Mouse (Mus musculus) neural tube, embryonic 15.5 days (tissue): Measurements from ENCODE around the gene Chrna9. TPM values are rescaled to one million over a fixed set of nuclear protein-coding genes. Genes with fewer than 3 reads are reported as not detected.
A peak's percentile ranks its signal among the peaks of the same experiment; 100 is the strongest.

Source experiments
- ATAC-seq: fragments of 200-750 bp; cut with Nextera tagmentation; 2 replicates; pipeline ENCODE4 v1.8.0; 2017; ENCODE audit warnings: mild to moderate bottlenecking, moderate TSS enrichment, moderate library complexity; ENCODE audit not compliant: low FRiP score
- H3K27ac ChIP-seq: fragments of 300-500 bp; sonication (generic); replicated peaks from 2 replicates; pipeline ENCODE4 v1.5.1; 2015; ENCODE audit warnings: mild to moderate bottlenecking, inconsistent platforms
- H3K27me3 ChIP-seq: fragments of 300-500 bp; sonication (generic); replicated peaks from 2 replicates; pipeline ENCODE4 v1.6.1; 2015; ENCODE audit warnings: inconsistent platforms
- H3K36me3 ChIP-seq: fragments of 300-500 bp; sonication (generic); 2 replicates; pipeline ENCODE4 v1.6.1; 2015; ENCODE audit warnings: inconsistent platforms
- H3K4me1 ChIP-seq: fragments of 300-500 bp; sonication (generic); 2 replicates; pipeline ENCODE4 v1.6.1; 2015; ENCODE audit warnings: inconsistent platforms
- H3K4me2 ChIP-seq: fragments of 300-500 bp; sonication (generic); 2 replicates; pipeline ENCODE4 v1.6.1; 2015; ENCODE audit warnings: inconsistent platforms, mild to moderate bottlenecking, moderate library complexity
- H3K4me3 ChIP-seq: fragments of 300-500 bp; sonication (generic); replicated peaks from 2 replicates; pipeline ENCODE4 v1.5.1; 2015; ENCODE audit warnings: mild to moderate bottlenecking, inconsistent platforms
- H3K9ac ChIP-seq: fragments of 300-500 bp; sonication (generic); replicated peaks from 2 replicates; pipeline ENCODE4 v1.6.1; 2015; ENCODE audit warnings: mild to moderate bottlenecking, inconsistent platforms
- H3K9me3 ChIP-seq: fragments of 300-500 bp; sonication (generic); replicated peaks from 2 replicates; pipeline ENCODE4 v1.6.1; 2016; ENCODE audit warnings: inconsistent platforms
- WGBS: fragments of 180-500 bp; shearing (Covaris S2); methylation state at CpG from one replicate; pipeline ENCODE4 v1.1.7; 2015; ENCODE audit warnings: mixed read lengths; 5-methylcytosine and 5-hydroxymethylcytosine counted together
- polyA plus RNA-seq: library from polyadenylated mRNA; unstranded; fragments of >200 nt; fragmentation: Nextera tagmentation; extraction: Ambion mirVana; gene quantifications from 2 replicates; pipeline ENCODE4 v1.2.1, GENCODE M21; 2015

Chrna9 gene
- polyA plus RNA-seq, 1 experiment from 2014 or later: not detected

DNA sequence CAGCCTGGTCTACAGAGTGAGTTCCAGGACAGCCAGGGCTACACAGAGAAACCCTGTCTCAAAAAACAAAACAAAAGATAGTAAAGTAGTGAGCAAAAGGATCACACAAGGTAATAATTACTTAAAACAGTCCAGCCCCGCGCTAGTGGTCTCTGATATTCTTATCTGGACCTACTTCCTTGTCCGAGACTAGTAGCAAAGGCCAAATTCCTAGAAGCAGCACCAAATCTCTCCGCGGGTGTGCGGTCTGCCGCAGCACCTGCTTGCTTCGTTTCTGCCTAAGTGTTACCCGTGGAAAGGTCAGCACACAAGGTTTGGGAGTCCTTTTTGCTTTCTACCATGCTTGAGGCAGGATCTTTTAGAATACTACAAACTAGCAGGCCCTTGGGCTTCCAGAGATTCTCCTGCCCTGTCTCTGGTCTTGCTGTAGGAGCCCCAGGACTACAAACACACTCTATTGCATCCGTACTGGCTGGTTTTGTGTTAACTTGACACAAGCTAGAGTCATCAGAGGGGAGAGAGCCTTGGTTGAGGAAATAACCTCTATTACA lies 32.8 kb upstream of the Chrna9 start:
- H3K27me3 ChIP-seq: no peaks in the 10 kb centered on the region
- peaks cover 6% of the 10 kb centered on the region; the same call in 1 of the 2 replicates for H3K4me1 ChIP-seq
- H3K4me2 ChIP-seq: no peak overlapping the region
- 0 out of 2 replicates have a peak, but pooled peaks cover 10% of the 10 kb centered on the region for H3K9me3 ChIP-seq
- H3K9ac ChIP-seq: no peak overlapping the region
- H3K36me3 ChIP-seq: 0 out of 2 replicates have a peak, but pooled peaks cover 2% of the 10 kb centered on the region
- H3K27ac ChIP-seq: no peak overlapping the region
- no peak overlapping the region for H3K4me3 ChIP-seq
- ATAC-seq: no peak
- WGBS: 93% methylated on average over 10 of the region's 10 CpGs

DNA sequence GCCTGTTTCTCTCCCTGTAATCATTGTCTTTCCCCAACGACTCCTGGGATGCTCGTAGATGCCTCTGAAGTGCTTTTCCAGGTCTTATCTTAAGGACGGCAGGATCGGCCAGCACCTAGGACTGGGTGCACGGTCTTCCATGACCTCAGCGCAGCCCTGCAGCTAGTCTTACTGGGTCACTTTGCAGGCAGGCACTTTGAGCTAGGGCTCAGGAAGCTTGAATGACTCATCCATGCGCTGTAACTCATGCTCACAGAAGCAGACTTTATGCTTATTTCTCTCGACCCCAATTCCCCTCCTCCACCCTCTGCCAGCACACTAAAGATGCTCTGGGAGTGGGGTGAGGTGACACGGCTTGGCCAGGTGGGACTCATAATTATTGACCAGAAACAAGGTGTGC lies 31.9 kb upstream of the Chrna9 start:
- ATAC-seq: no peak
- WGBS: 90% methylated on average over 9 of the region's 9 CpGs
- Histone ChIP-seq H3K27ac (no peak overlapping the region), H3K27me3 (no peaks in the 10 kb centered on the region), H3K9ac (no peak overlapping the region), H3K4me3 (no peak overlapping the region), H3K4me1 (peaks cover 6% of the 10 kb centered on the region; the same call in 1 of the 2 replicates), H3K9me3 (0 out of 2 replicates have a peak, but pooled peaks cover 10% of the 10 kb centered on the region), H3K36me3 (0 out of 2 replicates have a peak, but pooled peaks cover 2% of the 10 kb centered on the region), H3K4me2 (no peak overlapping the region)

DNA sequence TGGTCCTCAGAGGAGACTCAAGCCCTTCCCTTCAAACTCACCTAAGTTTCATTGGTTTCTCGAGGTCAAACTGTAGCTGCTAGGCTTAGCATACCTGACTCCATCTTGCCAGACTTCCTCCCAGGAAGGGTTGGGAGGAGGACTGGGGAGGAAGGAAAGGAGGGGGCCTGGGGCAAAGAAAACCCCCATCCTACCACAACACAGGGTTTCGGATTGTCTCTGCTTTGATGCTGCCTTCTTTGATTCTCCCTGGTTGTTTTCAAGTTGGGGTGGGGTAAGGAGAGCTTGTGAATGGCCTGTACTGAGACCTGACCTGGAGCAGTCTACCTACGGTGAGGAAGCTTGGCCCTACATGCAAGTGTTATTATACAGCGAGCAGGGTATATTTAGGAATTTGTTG lies 30.2 kb upstream of the Chrna9 start:
- H3K4me1 ChIP-seq: peaks cover 6% of the 10 kb centered on the region; the same call in 1 of the 2 replicates
- H3K27me3 ChIP-seq: no peaks in the 10 kb centered on the region
- no peak overlapping the region for H3K9ac ChIP-seq
- H3K4me3 ChIP-seq: no peak overlapping the region
- 0 out of 2 replicates have a peak, but pooled peaks cover 10% of the 10 kb centered on the region for H3K9me3 ChIP-seq
- 0 out of 2 replicates have a peak, but pooled peaks cover 2% of the 10 kb centered on the region for H3K36me3 ChIP-seq
- no peak for ATAC-seq
- H3K4me2 ChIP-seq: no peak overlapping the region
- H3K27ac ChIP-seq: no peak overlapping the region
- WGBS: 92% methylated on average over 4 of the region's 4 CpGs

DNA sequence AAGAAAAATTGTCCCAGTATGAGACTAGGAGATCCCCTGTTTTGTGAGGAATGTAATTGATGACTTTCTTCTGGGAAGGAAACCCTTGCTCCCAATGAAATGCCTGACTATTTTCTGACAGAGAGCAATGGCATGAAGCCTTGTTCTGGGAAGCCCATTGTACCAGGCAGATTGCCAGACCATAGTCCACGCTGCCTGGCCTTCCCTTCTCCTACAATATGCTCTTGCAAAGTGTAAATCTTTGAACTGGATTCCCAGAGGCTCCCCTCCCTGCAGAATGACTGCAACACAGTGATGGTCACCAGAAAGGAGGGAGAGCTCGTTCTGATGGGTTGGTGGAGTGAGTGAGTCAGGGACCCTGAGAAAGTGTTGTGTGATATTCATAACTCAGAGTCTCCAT lies 26.0 kb upstream of the Chrna9 start:
- no peak for ATAC-seq
- Histone ChIP-seq H3K36me3 (no peaks in the 10 kb centered on the region), H3K9me3 (no peaks in the 10 kb centered on the region), H3K9ac (no peak overlapping the region), H3K27me3 (no peaks in the 10 kb centered on the region), H3K4me1 (no peaks in the 10 kb centered on the region), H3K27ac (no peak overlapping the region), H3K4me3 (no peak overlapping the region), H3K4me2 (no peak overlapping the region)
- WGBS: 71% methylated on average over 2 of the region's 2 CpGs

DNA sequence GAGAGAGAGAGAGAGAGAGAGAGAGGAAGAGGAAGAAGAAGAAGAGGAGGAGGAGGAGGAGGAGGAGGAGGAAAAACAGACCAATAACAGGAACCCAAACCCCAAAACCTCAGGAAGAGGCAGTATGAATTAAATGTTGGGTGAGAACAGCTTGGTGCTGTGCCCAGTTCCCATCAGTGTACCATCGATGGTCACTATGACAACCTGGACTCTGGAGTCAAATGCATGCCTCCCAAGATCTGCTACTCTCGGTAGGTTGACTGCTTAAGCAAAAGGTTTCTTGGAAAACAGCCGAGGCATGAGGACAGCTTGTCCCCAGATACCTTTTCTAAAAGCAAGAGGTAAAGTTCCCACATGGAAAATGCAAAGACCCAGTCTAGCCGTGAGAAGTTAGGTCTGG lies 25.4 kb upstream of the Chrna9 start:
- no peaks in the 10 kb centered on the region for H3K27me3 ChIP-seq
- no peak overlapping the region for H3K27ac ChIP-seq
- no peak for ATAC-seq
- no peaks in the 10 kb centered on the region for H3K9me3 ChIP-seq
- no peak overlapping the region for H3K4me2 ChIP-seq
- H3K9ac ChIP-seq: no peak overlapping the region
- H3K4me1 ChIP-seq: no peaks in the 10 kb centered on the region
- H3K4me3 ChIP-seq: no peak overlapping the region
- H3K36me3 ChIP-seq: no peaks in the 10 kb centered on the region
- WGBS: 69% methylated on average over 4 of the region's 4 CpGs

DNA sequence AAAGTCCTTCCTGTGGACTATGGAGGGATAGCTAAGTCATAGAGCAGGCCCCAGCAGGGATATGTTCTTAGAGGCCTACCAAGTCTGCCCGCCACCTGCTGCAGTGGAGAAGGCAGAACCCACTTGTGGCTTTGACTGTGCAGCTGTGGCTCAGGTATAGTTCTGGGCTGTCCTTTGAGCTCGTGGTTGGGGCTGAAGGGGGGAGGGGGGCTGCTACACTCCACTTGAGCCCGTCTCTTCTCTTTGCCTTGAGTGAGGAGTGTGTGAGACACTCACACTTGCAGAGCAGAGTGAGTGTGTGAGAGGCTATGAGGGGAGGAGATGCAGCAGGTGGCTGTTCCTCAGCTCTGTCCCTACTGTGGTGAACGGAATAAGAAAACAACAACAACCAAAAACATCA lies 24.3 kb upstream of the Chrna9 start:
- 85% methylated on average over 4 of the region's 4 CpGs for WGBS
- Histone ChIP-seq H3K9ac (no peak overlapping the region), H3K4me3 (no peak overlapping the region), H3K9me3 (no peaks in the 10 kb centered on the region), H3K4me1 (no peaks in the 10 kb centered on the region), H3K27me3 (no peaks in the 10 kb centered on the region), H3K36me3 (no peaks in the 10 kb centered on the region), H3K4me2 (no peak overlapping the region), H3K27ac (no peak overlapping the region)
- no peak for ATAC-seq

DNA sequence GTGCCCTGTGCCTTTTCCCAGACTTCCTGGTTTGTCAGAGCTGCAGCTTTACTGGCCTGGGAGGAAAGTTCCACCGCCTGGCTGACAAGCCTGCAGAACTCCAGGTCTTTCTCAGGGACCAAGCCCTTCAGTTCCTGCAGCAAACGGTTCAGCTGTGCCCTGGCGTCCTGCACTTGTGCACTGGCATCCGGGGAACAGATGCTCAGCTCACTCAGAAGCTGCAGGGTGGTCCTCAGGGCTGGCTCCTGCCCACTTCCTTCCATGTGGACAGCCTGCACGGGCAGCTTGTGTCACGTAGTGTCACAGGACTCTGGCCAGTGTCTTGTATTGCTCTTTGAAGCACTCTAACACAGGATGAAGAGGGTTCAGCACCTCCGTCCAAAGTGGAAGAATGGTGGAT lies 23.0 kb upstream of the Chrna9 start:
- ATAC-seq: no peak
- no peak overlapping the region for H3K4me2 ChIP-seq
- H3K36me3 ChIP-seq: no peaks in the 10 kb centered on the region
- no peak overlapping the region for H3K9ac ChIP-seq
- H3K4me1 ChIP-seq: no peaks in the 10 kb centered on the region
- H3K9me3 ChIP-seq: no peaks in the 10 kb centered on the region
- H3K27ac ChIP-seq: no peak overlapping the region
- H3K27me3 ChIP-seq: no peaks in the 10 kb centered on the region
- H3K4me3 ChIP-seq: no peak overlapping the region
- WGBS: 82% methylated on average over 7 of the region's 7 CpGs

DNA sequence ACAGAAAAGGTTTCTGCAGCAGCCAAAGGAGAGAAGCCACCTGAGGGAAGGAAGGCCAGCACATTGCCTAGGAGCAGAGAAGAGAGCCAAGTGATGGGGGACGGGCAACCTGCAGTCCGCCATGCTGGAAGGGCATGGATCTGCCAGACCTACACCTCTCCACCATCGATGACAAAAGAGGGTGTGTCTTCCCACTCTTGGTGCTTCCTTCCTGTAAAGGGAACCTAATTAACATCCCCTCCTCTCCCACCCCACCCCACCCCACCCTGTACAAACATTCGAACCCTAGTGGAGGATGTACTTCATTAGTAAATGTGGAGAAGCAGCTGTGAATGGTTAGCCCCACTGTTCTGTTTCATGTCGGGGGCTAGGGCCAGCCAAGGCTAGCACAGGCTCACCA lies 22.5 kb upstream of the Chrna9 start:
- ATAC-seq: no peak
- Histone ChIP-seq H3K27me3 (no peaks in the 10 kb centered on the region), H3K27ac (no peak overlapping the region), H3K36me3 (no peaks in the 10 kb centered on the region), H3K4me3 (no peak overlapping the region), H3K9me3 (no peaks in the 10 kb centered on the region), H3K4me2 (no peak overlapping the region), H3K4me1 (no peaks in the 10 kb centered on the region), H3K9ac (no peak overlapping the region)
- WGBS: 89% methylated on average over 5 of the region's 5 CpGs

DNA sequence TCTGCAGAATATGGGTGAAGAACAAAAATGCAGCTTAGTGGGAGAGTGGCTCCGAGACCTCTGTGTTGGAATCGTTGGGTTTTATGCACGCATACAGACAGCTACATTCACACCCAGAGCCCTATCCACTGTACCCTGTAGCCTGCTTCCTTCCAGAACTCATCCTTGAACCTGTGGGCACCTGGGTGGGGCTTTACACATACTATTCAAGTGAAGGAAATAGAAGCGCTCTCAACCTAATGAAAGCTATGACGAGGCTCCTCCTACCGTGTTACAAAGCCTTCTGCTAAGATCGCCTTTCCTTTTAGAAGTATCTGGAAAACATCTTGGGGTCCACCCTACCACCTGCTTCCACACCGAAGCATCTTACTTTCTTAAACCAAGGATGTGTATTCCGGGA lies 21.6 kb upstream of the Chrna9 start:
- WGBS: 94% methylated on average over 9 of the region's 9 CpGs
- H3K4me2 ChIP-seq: no peak overlapping the region
- no peaks in the 10 kb centered on the region for H3K36me3 ChIP-seq
- no peak overlapping the region for H3K9ac ChIP-seq
- ATAC-seq: no peak
- H3K4me1 ChIP-seq: peaks cover under 1% of the 10 kb centered on the region; the same call in 1 of the 2 replicates
- no peak overlapping the region for H3K4me3 ChIP-seq
- no peak overlapping the region for H3K27ac ChIP-seq
- no peaks in the 10 kb centered on the region for H3K27me3 ChIP-seq
- H3K9me3 ChIP-seq: no peaks in the 10 kb centered on the region

DNA sequence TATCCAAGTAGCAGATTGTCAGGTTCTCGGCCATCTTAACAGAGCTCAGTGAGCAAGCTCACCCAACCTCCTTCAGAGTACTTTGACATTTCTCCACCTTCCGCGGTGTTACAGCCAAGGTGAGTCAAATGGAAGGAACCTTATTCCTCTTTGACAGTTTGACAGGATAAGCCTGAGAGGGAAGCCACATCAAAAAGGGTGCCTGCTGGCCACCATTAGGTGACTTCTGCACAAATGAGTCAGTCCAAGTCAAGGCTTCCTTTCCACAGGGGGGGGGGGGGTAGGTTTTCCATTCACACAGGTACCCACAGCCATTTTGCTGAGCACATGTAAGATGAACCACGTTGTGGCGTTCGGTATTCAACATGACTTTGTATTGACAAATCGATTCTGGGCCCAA lies 20.4 kb upstream of the Chrna9 start:
- no peak overlapping the region for H3K4me2 ChIP-seq
- no peak for ATAC-seq
- peaks cover 11% of the 10 kb centered on the region for H3K4me1 ChIP-seq
- H3K27ac ChIP-seq: no peak overlapping the region
- no peaks in the 10 kb centered on the region for H3K9me3 ChIP-seq
- no peaks in the 10 kb centered on the region for H3K36me3 ChIP-seq
- WGBS: 93% methylated on average over 7 of the region's 7 CpGs
- no peaks in the 10 kb centered on the region for H3K27me3 ChIP-seq
- no peak overlapping the region for H3K9ac ChIP-seq
- H3K4me3 ChIP-seq: no peak overlapping the region

DNA sequence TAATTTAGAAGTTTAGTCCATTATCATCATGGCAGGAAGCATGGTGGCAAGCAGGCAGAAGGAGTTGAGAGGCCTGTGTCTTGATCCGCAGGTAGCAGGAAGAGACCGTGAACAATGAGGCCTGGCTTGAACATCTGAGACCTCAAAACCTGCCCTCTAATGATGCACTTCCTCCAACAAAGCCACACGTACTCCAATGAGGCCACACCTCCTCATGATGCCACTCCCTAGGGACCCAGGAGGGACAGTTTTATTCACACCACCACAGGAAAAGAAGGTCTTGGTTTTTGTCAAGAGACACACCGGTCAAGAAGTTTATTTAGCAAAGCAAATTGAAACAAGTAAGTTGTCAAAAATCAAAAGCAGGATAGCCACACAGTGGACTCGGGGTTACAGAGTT lies 17.8 kb upstream of the Chrna9 start:
- H3K9me3 ChIP-seq: no peaks in the 10 kb centered on the region
- 84% methylated on average over 5 of the region's 5 CpGs for WGBS
- H3K4me3 ChIP-seq: no peak overlapping the region
- H3K36me3 ChIP-seq: no peaks in the 10 kb centered on the region
- H3K4me1 ChIP-seq: peaks cover 11% of the 10 kb centered on the region
- H3K27me3 ChIP-seq: no peaks in the 10 kb centered on the region
- no peak overlapping the region for H3K4me2 ChIP-seq
- H3K9ac ChIP-seq: no peak overlapping the region
- no peak for ATAC-seq
- no peak overlapping the region for H3K27ac ChIP-seq

DNA sequence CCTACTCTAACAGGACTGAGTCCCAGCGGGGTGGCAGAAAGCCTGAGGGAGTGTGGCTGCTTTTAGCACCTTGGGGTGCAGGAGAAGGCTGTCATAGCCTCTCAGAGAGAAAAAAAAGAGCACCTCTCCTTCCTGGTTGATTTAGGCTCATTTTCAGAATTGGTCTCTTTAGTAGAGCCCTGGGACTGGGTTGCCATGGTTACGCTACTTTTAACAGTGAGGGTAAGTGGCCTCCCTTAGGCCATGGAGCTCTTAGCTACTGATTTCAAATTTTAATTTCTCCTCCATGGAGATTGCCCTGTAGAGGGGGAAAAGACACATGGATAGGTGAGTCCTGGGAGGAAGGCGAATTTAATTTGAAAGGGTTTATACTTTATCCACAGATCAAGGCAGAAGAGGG lies 16.1 kb upstream of the Chrna9 start:
- H3K36me3 ChIP-seq: no peaks in the 10 kb centered on the region
- H3K27me3 ChIP-seq: no peaks in the 10 kb centered on the region
- no peaks in the 10 kb centered on the region for H3K9me3 ChIP-seq
- peak; percentile 53; the same call in 1 of the 2 replicates for ATAC-seq
- no peak overlapping the region for H3K9ac ChIP-seq
- WGBS: 67% methylated on average over 3 of the region's 3 CpGs
- H3K4me1 ChIP-seq: peaks cover 11% of the 10 kb centered on the region
- no peak overlapping the region for H3K4me3 ChIP-seq
- no peak overlapping the region for H3K4me2 ChIP-seq
- peak overlapping the region; percentile 1 for H3K27ac ChIP-seq
